Mouse (Mus musculus): Measurements from ENCODE around the gene Clnk. TPM values are rescaled to one million over a fixed set of nuclear protein-coding genes. Genes with fewer than 3 reads are reported as not detected.
"Not testable (repeated sequence)": the region's sequence is repeated elsewhere in the genome, so short reads cannot be mapped to it uniquely, and the experiment has no call there.

Clnk gene
- 0.18 and 0.22 TPM in 2 replicates for polyA plus RNA-seq (2014; fragmentation: Nextera tagmentation; extraction: Ambion mirVana)

- Histone ChIP-seq H3K27ac (ENCODE audit: low read depth, low read length) (no peak within 1 kb of the TSS), H3K9me3 (ENCODE audit: control insufficient read depth, low read length) (no peaks in the 10 kb centered on the region), H3K4me2 (no peak within 1 kb of the TSS), H3K4me1 (ENCODE audit: control insufficient read depth, insufficient read depth, low read length) (peaks cover 2% of the 10 kb centered on the region; the same call in 1 of the 2 replicates), H3K27me3 (ENCODE audit: control insufficient read depth, insufficient read depth, low read length) (no peaks in the 10 kb centered on the region), H3K9ac (ENCODE audit: low read length) (no peak within 1 kb of the TSS), H3K36me3 (ENCODE audit: control insufficient read depth, insufficient read depth, low read length) (no peaks in the 10 kb centered on the region), H3K4me3 (ENCODE audit: low read depth, low read length) (no peak within 1 kb of the TSS)
- ATAC-seq (ENCODE audit: low FRiP score) = no peak
- no peak for DNase-seq (ENCODE audit: low spot score, missing footprints)
- 83% methylated on average over 11 of the region's 11 CpGs for WGBS
Measured at GRCm38 (mm10) chr5:38876622-38877021, at the start of gene Clnk. TSS of gene Clnk (minus strand) at chr5:38876812.

- Histone ChIP-seq H3K9ac (ENCODE audit: low read length) (no peak overlapping the region), H3K36me3 (ENCODE audit: control insufficient read depth, insufficient read depth, low read length) (no peaks in the 10 kb centered on the region), H3K9me3 (ENCODE audit: control insufficient read depth, low read length) (no peaks in the 10 kb centered on the region), H3K27ac (ENCODE audit: low read depth, low read length) (no peak overlapping the region), H3K27me3 (ENCODE audit: control insufficient read depth, insufficient read depth, low read length) (no peaks in the 10 kb centered on the region), H3K4me3 (ENCODE audit: low read depth, low read length) (no peak overlapping the region), H3K4me1 (ENCODE audit: control insufficient read depth, insufficient read depth, low read length) (no peaks in the 10 kb centered on the region), H3K4me2 (no peak overlapping the region)
- no peak for DNase-seq (ENCODE audit: low spot score, missing footprints)
- ATAC-seq (ENCODE audit: low FRiP score) = no peak
- WGBS = 56% methylated on average over 3 of the region's 3 CpGs
Measured at GRCm38 (mm10) chr5:38905271-38905670, 28.7 kb upstream of the Clnk start.

- no peaks in the 10 kb centered on the region for H3K36me3 ChIP-seq (ENCODE audit: control insufficient read depth, insufficient read depth, low read length)
- no peaks in the 10 kb centered on the region for H3K9me3 ChIP-seq (ENCODE audit: control insufficient read depth, low read length)
- ATAC-seq (ENCODE audit: low FRiP score) = no peak
- H3K27ac ChIP-seq (ENCODE audit: low read depth, low read length) = no peak overlapping the region
- DNase-seq (ENCODE audit: low spot score, missing footprints) = no peak
- H3K4me3 ChIP-seq (ENCODE audit: low read depth, low read length) = no peak overlapping the region
- H3K4me2 ChIP-seq = no peak overlapping the region
- no peak overlapping the region for H3K9ac ChIP-seq (ENCODE audit: low read length)
- no peaks in the 10 kb centered on the region for H3K27me3 ChIP-seq (ENCODE audit: control insufficient read depth, insufficient read depth, low read length)
- no peaks in the 10 kb centered on the region for H3K4me1 ChIP-seq (ENCODE audit: control insufficient read depth, insufficient read depth, low read length)
- whole genome bisulfite sequencing = 88% methylated on average over 3 of the region's 3 CpGs
Measured at GRCm38 (mm10) chr5:38904528-38905044, 28.0 kb upstream of the Clnk start.

DNA sequence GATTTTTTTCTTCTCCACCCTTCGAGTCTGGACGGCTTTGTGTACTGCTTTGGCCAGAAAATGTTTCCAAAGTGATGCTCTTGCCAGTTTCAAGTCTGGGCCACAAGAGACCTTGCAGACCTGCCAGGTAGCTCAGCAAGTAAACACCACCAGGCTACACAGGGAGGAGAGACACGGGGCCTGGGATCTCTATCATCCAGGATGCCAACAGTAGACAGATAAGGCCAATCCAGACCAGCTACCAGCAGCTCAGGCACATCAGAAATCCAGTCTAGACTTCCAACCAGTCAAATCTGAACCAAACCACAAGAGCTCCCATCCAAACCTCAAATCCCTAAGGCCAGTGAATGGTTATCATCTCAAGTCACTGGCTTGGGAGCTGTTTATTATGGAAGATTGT lies 26.3 kb upstream of the Clnk start:
- H3K27ac ChIP-seq (ENCODE audit: low read depth, low read length) = no peak overlapping the region
- no peak overlapping the region for H3K4me2 ChIP-seq
- no peaks in the 10 kb centered on the region for H3K9me3 ChIP-seq (ENCODE audit: control insufficient read depth, low read length)
- H3K4me1 ChIP-seq (ENCODE audit: control insufficient read depth, insufficient read depth, low read length) = no peaks in the 10 kb centered on the region
- no peak for DNase-seq (ENCODE audit: low spot score, missing footprints)
- H3K36me3 ChIP-seq (ENCODE audit: control insufficient read depth, insufficient read depth, low read length) = no peaks in the 10 kb centered on the region
- no peak overlapping the region for H3K4me3 ChIP-seq (ENCODE audit: low read depth, low read length)
- no peaks in the 10 kb centered on the region for H3K27me3 ChIP-seq (ENCODE audit: control insufficient read depth, insufficient read depth, low read length)
- WGBS = 84% methylated on average over 3 of the region's 3 CpGs
- ATAC-seq (ENCODE audit: low FRiP score) = no peak
- no peak overlapping the region for H3K9ac ChIP-seq (ENCODE audit: low read length)

- WGBS = 90% methylated on average over 2 of the region's 2 CpGs
- Histone ChIP-seq H3K36me3 (ENCODE audit: control insufficient read depth, insufficient read depth, low read length) (no peaks in the 10 kb centered on the region), H3K9ac (ENCODE audit: low read length) (no peak overlapping the region), H3K27ac (ENCODE audit: low read depth, low read length) (no peak overlapping the region), H3K27me3 (ENCODE audit: control insufficient read depth, insufficient read depth, low read length) (no peaks in the 10 kb centered on the region), H3K9me3 (ENCODE audit: control insufficient read depth, low read length) (no peaks in the 10 kb centered on the region), H3K4me1 (ENCODE audit: control insufficient read depth, insufficient read depth, low read length) (no peaks in the 10 kb centered on the region), H3K4me2 (no peak overlapping the region), H3K4me3 (ENCODE audit: low read depth, low read length) (no peak overlapping the region)
- no peak for DNase-seq (ENCODE audit: low spot score, missing footprints)
- no peak for ATAC-seq (ENCODE audit: low FRiP score)
Measured at GRCm38 (mm10) chr5:38899051-38899450, 22.4 kb upstream of the Clnk start.

DNA sequence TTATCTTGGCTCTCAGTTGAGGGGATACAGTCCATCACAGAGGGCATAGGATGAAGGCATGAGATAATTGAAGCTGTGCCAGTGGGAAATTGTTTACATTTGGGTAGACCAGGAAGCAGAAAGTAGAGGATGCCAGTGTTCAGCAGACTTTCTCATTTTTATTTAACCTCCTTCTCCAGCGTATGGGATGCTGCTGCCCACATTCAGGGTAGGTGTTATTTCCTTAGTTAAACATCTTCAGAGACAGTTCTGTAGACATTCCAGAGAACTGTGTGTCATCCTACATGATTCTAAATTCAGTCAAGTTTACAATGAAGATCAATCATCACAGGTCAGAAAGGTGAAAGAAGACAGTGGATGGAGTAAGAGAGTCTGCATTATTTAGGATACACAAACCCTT lies 12.0 kb upstream of the Clnk start:
- WGBS = 91% methylated on average over 1 of the region's 1 CpGs
- no peak for ATAC-seq (ENCODE audit: low FRiP score)
- H3K27ac ChIP-seq (ENCODE audit: low read depth, low read length) = no peak overlapping the region

DNA sequence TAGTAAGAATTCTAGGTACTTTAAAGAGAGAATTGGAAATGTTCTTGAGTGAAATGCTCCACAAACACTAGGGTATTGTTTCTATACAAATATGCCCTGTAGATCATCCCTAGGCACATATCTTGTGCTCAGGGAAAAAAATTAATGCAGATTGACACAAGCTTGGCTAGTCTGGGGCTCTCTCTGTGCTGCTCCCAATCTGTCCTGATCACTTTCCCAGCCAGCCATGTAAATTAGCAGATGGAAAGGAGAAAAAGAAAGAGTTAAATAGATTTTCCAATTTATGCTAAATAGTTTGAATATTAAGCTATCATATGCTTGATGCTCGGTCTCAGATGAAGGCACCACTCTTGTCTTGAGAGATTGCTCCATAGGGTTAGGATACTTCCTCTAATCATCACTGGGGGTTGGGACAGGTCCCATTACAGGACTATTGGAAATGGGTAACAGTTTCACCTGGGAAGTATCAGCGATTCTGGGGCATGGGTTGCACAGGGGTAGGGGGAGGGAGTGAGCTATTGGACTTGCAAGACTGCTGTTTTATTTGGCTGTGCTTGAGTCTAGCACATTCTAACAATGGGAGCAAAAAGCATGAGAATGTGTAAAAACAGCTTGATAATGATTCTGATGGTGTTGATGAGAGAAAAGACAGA lies 10.1 kb upstream of the Clnk start:
- no peaks in the 10 kb centered on the region for H3K9me3 ChIP-seq (ENCODE audit: control insufficient read depth, low read length)
- H3K4me3 ChIP-seq (ENCODE audit: low read depth, low read length) = no peak overlapping the region
- H3K36me3 ChIP-seq (ENCODE audit: control insufficient read depth, insufficient read depth, low read length) = no peaks in the 10 kb centered on the region
- no peak overlapping the region for H3K27ac ChIP-seq (ENCODE audit: low read depth, low read length)
- no peaks in the 10 kb centered on the region for H3K4me1 ChIP-seq (ENCODE audit: control insufficient read depth, insufficient read depth, low read length)
- no peak overlapping the region for H3K9ac ChIP-seq (ENCODE audit: low read length)
- ATAC-seq (ENCODE audit: low FRiP score) (no peak), DNase-seq (ENCODE audit: low spot score, missing footprints) (no peak)
- no peaks in the 10 kb centered on the region for H3K27me3 ChIP-seq (ENCODE audit: control insufficient read depth, insufficient read depth, low read length)
- no peak overlapping the region for H3K4me2 ChIP-seq
- 83% methylated on average over 2 of the region's 2 CpGs for WGBS

More for the DNA sequence above, 12.0 kb upstream of the Clnk start:
- Histone ChIP-seq H3K36me3 (ENCODE audit: control insufficient read depth, insufficient read depth, low read length) (no peaks in the 10 kb centered on the region), H3K4me3 (ENCODE audit: low read depth, low read length) (no peak overlapping the region), H3K9ac (ENCODE audit: low read length) (no peak overlapping the region), H3K4me1 (ENCODE audit: control insufficient read depth, insufficient read depth, low read length) (no peaks in the 10 kb centered on the region), H3K27me3 (ENCODE audit: control insufficient read depth, insufficient read depth, low read length) (no peaks in the 10 kb centered on the region), H3K4me2 (no peak overlapping the region), H3K9me3 (ENCODE audit: control insufficient read depth, low read length) (no peaks in the 10 kb centered on the region)
- DNase-seq (ENCODE audit: low spot score, missing footprints) = no peak

GRCm38 (mm10) chr5:38882635-38883034 lies 6.0 kb upstream of the Clnk start:
- H3K9ac ChIP-seq (ENCODE audit: low read length); H3K4me2 ChIP-seq; H3K9me3 ChIP-seq (ENCODE audit: control insufficient read depth, low read length); H3K27me3 ChIP-seq (ENCODE audit: control insufficient read depth, insufficient read depth, low read length); H3K27ac ChIP-seq (ENCODE audit: low read depth, low read length); H3K4me1 ChIP-seq (ENCODE audit: control insufficient read depth, insufficient read depth, low read length); H3K4me3 ChIP-seq (ENCODE audit: low read depth, low read length); DNase-seq (ENCODE audit: low spot score, missing footprints); H3K36me3 ChIP-seq (ENCODE audit: control insufficient read depth, insufficient read depth, low read length); ATAC-seq (ENCODE audit: low FRiP score): not testable (repeated sequence)
- WGBS = 94% methylated on average over 1 of the region's 1 CpGs

- no peak for ATAC-seq (ENCODE audit: low FRiP score)
- Histone ChIP-seq H3K27me3 (ENCODE audit: control insufficient read depth, insufficient read depth, low read length) (no peaks in the 10 kb centered on the region), H3K9me3 (ENCODE audit: control insufficient read depth, low read length) (no peaks in the 10 kb centered on the region), H3K36me3 (ENCODE audit: control insufficient read depth, insufficient read depth, low read length) (no peaks in the 10 kb centered on the region), H3K4me2 (no peak overlapping the region), H3K27ac (ENCODE audit: low read depth, low read length) (no peak overlapping the region), H3K4me3 (ENCODE audit: low read depth, low read length) (no peak overlapping the region), H3K4me1 (ENCODE audit: control insufficient read depth, insufficient read depth, low read length) (no peaks in the 10 kb centered on the region), H3K9ac (ENCODE audit: low read length) (no peak overlapping the region)
- no peak for DNase-seq (ENCODE audit: low spot score, missing footprints)
- WGBS = 81% methylated on average over 4 of the region's 4 CpGs
Measured at GRCm38 (mm10) chr5:38881728-38882620, 5.4 kb upstream of the Clnk start.
